In genomic region chr10:21347332-21347731, GRCm38 (mm10) we compare ENCODE assay signal across 21 mouse cellular contexts. TPM values are rescaled to one million over a fixed set of nuclear protein-coding genes. Genes with fewer than 3 reads are reported as not detected.
A peak's percentile ranks its signal among the peaks of the same experiment; 100 is the strongest.
DNase-seq lines count a peak whose midpoint lies in the region; TF ChIP-seq lines count a peak whose summit lies in the region.
"Had no signal": no experiment of that assay in that cellular context is flagged by ENCODE, and none has a peak within 500 bp of the region (broad histone marks: within the 10 kb centered on the region; RNA-seq: fewer than 3 reads in every experiment).

No protein-coding gene starts in this region.

- no peak overlapping the region for H3K27ac ChIP-seq in layer of hippocampus, adult 2 months
- H3K27ac ChIP-seq: embryonic facial prominence, embryonic 10.5 days; hindbrain, embryonic 10.5 days; kidney, embryonic 15.5 days; liver, embryonic 15.5 days; macrophage; neural tube, embryonic 15.5 days had no signal

- peak; percentile 31 for DNase-seq in cerebellum, adult 9-10 months
- no peak for DNase-seq in cerebellum, adult 11-12 months
- peak; percentile 17 for DNase-seq in left cerebral cortex, postnatal 4 days
- no peak for DNase-seq in left cerebral cortex, postnatal 36 days (ENCODE audit: low spot score in 2 of 2)
- DNase-seq in layer of hippocampus, adult 2 months (ENCODE audit: low spot score in 2 of 2): peak; percentile 25 to 49
- no peak for DNase-seq in kidney, adult 11 months
- no peak for DNase-seq in gastrocnemius, postnatal 10 days
- DNase-seq: adrenal gland, postnatal 36 days; kidney, postnatal 4 days; liver; right cerebral cortex, adult 18-20 months; right cerebral cortex, postnatal 4 days; thymus, postnatal 14 days had no signal

- TF ChIP-seq CTCF in layer of hippocampus, adult 2 months (conservative IDR thresholded peaks at IDR 0.05): no peak

- no peak overlapping the region for H3K4me3 ChIP-seq in layer of hippocampus, adult 2 months
- H3K4me3 ChIP-seq: embryonic facial prominence, embryonic 10.5 days; hindbrain, embryonic 10.5 days; kidney, embryonic 15.5 days; liver, embryonic 15.5 days; neural tube, embryonic 15.5 days had no signal

- intact Hi-C loops in left cerebral cortex, postnatal 4 days (cut with DNase I): no loop called here
- intact Hi-C loops in left cerebral cortex, postnatal 36 days (cut with DNase I): no loop called here

RNA-seq across cellular contexts. Expression of gene Aldh8a1, which starts 29.8 kb away (rescaled TPM):
- total RNA-seq in left cerebral cortex, postnatal 4 days (2021): not detected
- total RNA-seq in left cerebral cortex, postnatal 36 days (2021): under 1 TPM; 0.12 to 0.27 TPM
- under 1 TPM in 1 of 2 experiments, not detected in 1; 0.20 TPM for total RNA-seq in layer of hippocampus, adult 2 months (2021)
- under 1 TPM in 1 of 2 experiments, not detected in 1; 0.29 TPM for total RNA-seq in gastrocnemius, postnatal 10 days (2021)
- total RNA-seq: adrenal gland, postnatal 36 days; common myeloid progenitor, adult 5-6 weeks; granulocyte monocyte progenitor cell, adult 5-6 weeks had no signal

RNA-seq across cellular contexts. Expression of gene Hbs1l, which starts 51.6 kb away (rescaled TPM):
- total RNA-seq in left cerebral cortex, postnatal 4 days (2021): 100 to 1,000 TPM in 1 of 2 experiments, 10 to 100 TPM in 1; 97.7 to 102 TPM
- total RNA-seq in left cerebral cortex, postnatal 36 days (2021): 10 to 100 TPM; 59.0 to 72.3 TPM
- 10 to 100 TPM; 62.0 to 68.9 TPM for total RNA-seq in layer of hippocampus, adult 2 months (2021)
- 10 to 100 TPM; 57.0 to 57.7 TPM for total RNA-seq in gastrocnemius, postnatal 10 days (2021)

Comparison
In these comparisons a context has a peak if more than half of its experiments do, and no peak if none do; other contexts are left out.
1. DNase-seq: peak in cerebellum, adult 9-10 months (single experiment), left cerebral cortex, postnatal 4 days (single experiment) and layer of hippocampus, adult 2 months (2 of 2); none in cerebellum, adult 11-12 months (single experiment), left cerebral cortex, postnatal 36 days (0 of 2), kidney, adult 11 months (single experiment) and gastrocnemius, postnatal 10 days (single experiment).